Comparison of ENCODE assay signal across 8 mouse cellular contexts in the genomic region with DNA sequence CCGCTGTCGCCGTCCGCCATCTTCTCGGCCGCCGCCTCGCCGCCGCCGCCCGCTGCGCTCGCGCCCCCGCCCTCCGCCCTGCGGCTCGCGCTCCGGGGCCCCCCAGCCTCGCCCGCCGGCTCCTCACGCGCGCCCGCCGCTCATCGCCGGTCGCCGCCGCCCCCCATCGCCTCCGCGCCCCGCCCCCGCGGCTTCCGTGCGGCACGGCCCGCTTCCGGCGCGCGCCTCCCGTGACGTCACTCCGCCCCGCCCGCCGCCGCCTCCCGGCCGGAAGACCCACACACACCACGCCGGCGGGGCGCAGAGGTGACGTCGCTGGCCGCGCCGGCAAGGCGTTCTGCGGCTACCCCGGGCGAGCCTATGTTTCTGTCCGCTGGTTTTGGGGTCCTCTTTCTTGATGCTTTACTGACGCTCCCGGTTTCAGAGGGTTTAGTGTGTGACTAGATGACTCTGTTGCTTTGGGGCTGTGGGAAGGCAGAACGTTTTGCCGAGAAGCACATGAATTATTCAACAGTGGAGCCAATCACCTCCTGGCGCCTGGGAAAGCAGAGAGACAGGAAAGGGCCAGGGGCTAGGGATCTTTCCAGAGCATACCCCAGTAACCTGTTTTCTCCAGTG. TPM values are rescaled to one million over a fixed set of nuclear protein-coding genes. Genes with fewer than 3 reads are reported as not detected.
A peak's percentile ranks its signal among the peaks of the same experiment; 100 is the strongest.
DNase-seq lines count a peak whose midpoint lies in the region; ATAC-seq and TF ChIP-seq lines count a peak whose summit lies in the region.

Gene Purb (minus strand): TSS at position 51 of the 618 bp plus-strand sequence.

- peak within 1 kb of the TSS; percentile 98 for H3ac ChIP-seq in C2C12 (ENCODE audit: control insufficient read depth, insufficient read length, low read depth)

- peak within 1 kb of the TSS; percentile 100 for H3K27ac ChIP-seq in heart, embryonic 12.5 days (ENCODE audit: poor library complexity, severe bottlenecking)
- H3K27ac ChIP-seq in kidney, embryonic 16.5 days (ENCODE audit: low read length), result peak within 1 kb of the TSS; percentile 97
- H3K27ac ChIP-seq in liver, adult 2 months (replicated peaks; ENCODE audit: insufficient read depth, low read depth, low read length), result peak within 1 kb of the TSS; percentile 98

- no peaks in the 10 kb centered on the region for H3K27me3 ChIP-seq in C2C12 (ENCODE audit: control insufficient read depth, insufficient read depth, insufficient read length)
- H3K27me3 ChIP-seq in heart, embryonic 12.5 days (replicated peaks), result no peaks in the 10 kb centered on the region
- no peaks in the 10 kb centered on the region for H3K27me3 ChIP-seq in kidney, embryonic 16.5 days (ENCODE audit: insufficient read depth, low read length)
- H3K27me3 ChIP-seq in liver, adult 2 months (ENCODE audit: control insufficient read depth, insufficient read depth, low read length), result no peaks in the 10 kb centered on the region

- H3K9me3 ChIP-seq in heart, embryonic 12.5 days (replicated peaks), result no peaks in the 10 kb centered on the region
- no peaks in the 10 kb centered on the region for H3K9me3 ChIP-seq in kidney, embryonic 16.5 days (ENCODE audit: low read length)

- H3K4me2 ChIP-seq in heart, embryonic 12.5 days, result peak within 1 kb of the TSS; percentile 97
- peak within 1 kb of the TSS; percentile 83 for H3K4me2 ChIP-seq in kidney, embryonic 16.5 days (replicated peaks; ENCODE audit: low read depth, low read length)

- peak within 1 kb of the TSS; percentile 98 for H3K9ac ChIP-seq in heart, embryonic 12.5 days
- H3K9ac ChIP-seq in kidney, embryonic 16.5 days (replicated peaks; ENCODE audit: low read length), result peak within 1 kb of the TSS; percentile 97
- peak within 1 kb of the TSS; percentile 99 for H3K9ac ChIP-seq in liver, adult 2 months (ENCODE audit: low read depth, low read length)

- WGBS in heart, embryonic 12.5 days, result 5% methylated on average over 68 of the region's 76 CpGs
- 0% methylated on average over 42 of the region's 76 CpGs for WGBS in kidney, embryonic 16.5 days
- WGBS in liver, adult 2 months, result 9% methylated on average over 62 of the region's 76 CpGs

- peak; percentile 89 for TF ChIP-seq POLR2A in brain, embryonic 14.5 days (IDR thresholded peaks at IDR 0.05; ENCODE audit: borderline replicate concordance, extremely low read depth, insufficient read depth, insufficient read length, poor library complexity, severe bottlenecking)
- peak; percentile 75 for TF ChIP-seq POLR2A in liver, adult 2 months (IDR thresholded peaks at IDR 0.05; ENCODE audit: extremely low read depth, insufficient read depth, low read length)

- peak within 1 kb of the TSS; percentile 85 for H3K4me3 ChIP-seq in C2C12 (ENCODE audit: insufficient read depth, poor library complexity, severe bottlenecking)
- H3K4me3 ChIP-seq in heart, embryonic 12.5 days, result peak within 1 kb of the TSS; percentile 81
- H3K4me3 ChIP-seq in kidney, embryonic 16.5 days (ENCODE audit: low read length), result peak within 1 kb of the TSS; percentile 84
- H3K4me3 ChIP-seq in liver, adult 2 months (ENCODE audit: insufficient read depth, low read depth, low read length), result peak within 1 kb of the TSS; percentile 98

- peaks cover 40% of the 10 kb centered on the region for H3K36me3 ChIP-seq in C2C12 (ENCODE audit: control insufficient read depth, insufficient read depth)
- H3K36me3 ChIP-seq in heart, embryonic 12.5 days, result no peaks in the 10 kb centered on the region; the same call in 1 of the 2 replicates
- no peaks in the 10 kb centered on the region for H3K36me3 ChIP-seq in kidney, embryonic 16.5 days (ENCODE audit: insufficient read depth, low read length)
- peaks cover 10% of the 10 kb centered on the region for H3K36me3 ChIP-seq in liver, adult 2 months (ENCODE audit: control insufficient read depth, insufficient read depth, low read length)

- DNase-seq in brain, embryonic 14.5 days (ENCODE audit: low read depth), result peak; percentile 97
- DNase-seq in liver, adult 2 months (ENCODE audit: extremely low read depth, low read depth, low spot score), result peak; percentile 50
- DNase-seq in spleen, postnatal 36 days (ENCODE audit: low spot score in 2 of 2), result peak; percentile 91

- peak; percentile 93 for ATAC-seq in erythroblast, adult 5-6 weeks (replicated peaks; ENCODE audit: low FRiP score, poor library complexity, severe bottlenecking)
- ATAC-seq in heart, embryonic 12.5 days (ENCODE audit: insufficient number of reproducible peaks, low FRiP score), result peak; percentile 96
- peak; percentile 95 for ATAC-seq in kidney, embryonic 16.5 days (ENCODE audit: low FRiP score, low TSS enrichment)
- ATAC-seq in monocyte, adult 5-6 weeks (replicated peaks; ENCODE audit: insufficient number of reproducible peaks, low FRiP score, low TSS enrichment, poor library complexity, severe bottlenecking), result peak; percentile 68

- H3K79me3 ChIP-seq in C2C12 (ENCODE audit: low read depth), result peaks cover 40% of the 10 kb centered on the region

- peaks cover 48% of the 10 kb centered on the region for H3K79me2 ChIP-seq in C2C12 (ENCODE audit: control insufficient read depth, insufficient read depth)
- H3K79me2 ChIP-seq in liver, adult 2 months (ENCODE audit: control insufficient read depth, insufficient read depth, low read length), result peaks cover 12% of the 10 kb centered on the region

- H3K4me1 ChIP-seq in heart, embryonic 12.5 days (replicated peaks), result peaks cover 9% of the 10 kb centered on the region
- peaks cover 27% of the 10 kb centered on the region for H3K4me1 ChIP-seq in kidney, embryonic 16.5 days (ENCODE audit: insufficient read depth, low read length)
- H3K4me1 ChIP-seq in liver, adult 2 months (ENCODE audit: control insufficient read depth, insufficient read depth, low read length), result peaks cover 17% of the 10 kb centered on the region; the same call in 1 of the 2 replicates

- TF ChIP-seq CTCF in C2C12 (IDR thresholded peaks at IDR 0.05; ENCODE audit: control insufficient read depth, insufficient read depth, insufficient read length), result no peak
- TF ChIP-seq CTCF in brain, embryonic 14.5 days (IDR thresholded peaks at IDR 0.05; ENCODE audit: borderline replicate concordance, extremely low read depth, insufficient read depth, insufficient read length), result no peak
- no peak for TF ChIP-seq CTCF in liver, adult 2 months (IDR thresholded peaks at IDR 0.05; ENCODE audit: low read depth, low read length)

TF ChIP-seq in C2C12, 6 proteins besides CTCF, POLR2A, EP300 and RAD21:
- TF ChIP-seq CEBPB (IDR thresholded peaks at IDR 0.05; ENCODE audit: low read depth) (no peak), MYOD1 (IDR thresholded peaks at IDR 0.05; ENCODE audit: control insufficient read depth, insufficient read length, low read depth) (no peak), FOSL1 (IDR thresholded peaks at IDR 0.05; ENCODE audit: insufficient read depth, low read length, poor library complexity, severe bottlenecking) (no peak), MYOG (IDR thresholded peaks at IDR 0.05; ENCODE audit: control insufficient read depth, extremely low read depth, insufficient read length) (no peak), MAX (IDR thresholded peaks at IDR 0.05) (no peak)
TF ChIP-seq in C2C12: peak in this region for 0.

RNA-seq across cellular contexts. Expression of gene Purb, which starts in this region (rescaled TPM):
- 41.0 TPM for polyA plus RNA-seq in C2C12 (2012; fragmentation: generic; extraction: Trizol)
- 8.8 and 12.8 TPM in 2 replicates for polyA plus RNA-seq in brain, embryonic 14.5 days (2012; rRNA removed)
- total RNA-seq in erythroblast, adult 5-6 weeks (2015; ENCODE audit: low replicate concordance), result 16.1 and 21.9 TPM in 2 replicates
- 13.0 and 19.0 TPM in 2 replicates for total RNA-seq in erythroblast, adult 5-6 weeks (2017; ENCODE audit: low replicate concordance)
- polyA plus RNA-seq in heart, embryonic 12.5 days (2016; fragmentation: Nextera tagmentation; extraction: Ambion mirVana), result 29.8 and 32.6 TPM in 2 replicates
- 24.8 and 30.1 TPM in 2 replicates for polyA plus RNA-seq in kidney, embryonic 16.5 days (2015; fragmentation: Nextera tagmentation; extraction: Ambion mirVana)
- total RNA-seq in liver, adult 2 months (2014; rRNA removed), result 11.2 and 12.6 TPM in 2 replicates
- polyA plus RNA-seq in liver, adult 2 months (2012; rRNA removed), result 2.5 and 2.6 TPM in 2 replicates
- 67.4 to 82.3 TPM (median 75.6 TPM) in 3 replicates for total RNA-seq in monocyte, adult 5-6 weeks (2017)

Comparison
In these comparisons a context has a peak if more than half of its experiments do, and no peak if none do; other contexts are left out.
1. Peak in every context shown above with its lines: DNase-seq, ATAC-seq, H3K4me3 ChIP-seq and H3K27ac ChIP-seq.